Mouse (Mus musculus) adipose tissue, adult 10 weeks (tissue): ENCODE measurements around the gene Usp44. TPM values are rescaled to one million over a fixed set of nuclear protein-coding genes. Genes with fewer than 3 reads are reported as not detected.

Experiments
- polyA plus RNA-seq: library from polyadenylated mRNA; stranded (reverse); fragments of 350-450 nt; fragmentation: Illumina TruSeq; extraction: RNeasy Lipid Tissue Mini Kit (QIAGEN cat#74804); gene quantifications from one replicate; pipeline ENCODE4 v1.2.3, GENCODE M21; 2014; ENCODE audit warnings: low read depth, low replicate concordance

The Usp44 gene
- polyA plus RNA-seq, result 2.2 TPM

DNA sequence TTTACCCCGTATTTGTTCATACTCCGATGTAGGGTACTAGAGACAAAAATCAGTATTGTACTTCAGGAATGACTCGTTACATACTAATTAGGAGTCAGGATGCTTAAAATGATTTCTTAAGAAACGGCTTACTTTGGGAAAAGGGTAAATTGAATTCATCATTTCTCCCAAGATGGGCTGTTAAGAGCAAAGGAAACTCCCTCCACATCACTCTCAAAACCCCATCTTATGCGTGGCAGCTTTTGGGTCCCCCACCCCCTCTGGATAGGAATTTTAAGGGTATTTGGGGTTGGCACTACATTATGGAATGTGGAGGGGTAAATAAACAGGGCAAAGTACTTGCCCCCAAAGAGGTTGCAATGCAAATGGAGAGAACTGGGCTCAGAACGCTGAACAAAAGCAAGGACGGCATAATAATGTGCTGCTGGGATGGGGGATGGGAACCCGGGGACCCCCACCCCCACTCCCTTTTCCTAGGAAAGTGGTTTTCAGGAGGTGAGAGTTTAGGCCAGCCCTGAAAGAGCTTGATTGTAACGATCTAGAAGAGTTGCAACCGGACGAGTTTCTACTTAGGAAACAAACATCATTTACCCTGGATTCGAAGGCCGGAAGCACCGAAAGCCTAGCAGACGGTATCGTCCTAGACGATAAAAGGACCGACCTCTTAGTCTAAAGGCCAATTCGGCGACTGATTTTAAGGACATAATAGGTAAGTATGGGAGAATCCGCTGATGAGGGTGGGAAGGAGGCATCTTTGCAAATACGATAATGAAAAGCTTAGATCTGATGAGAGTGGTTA is at the start of gene Usp44:
TSS of gene Usp44 (plus strand) at position 625 of the 799 bp plus-strand sequence.

DNA sequence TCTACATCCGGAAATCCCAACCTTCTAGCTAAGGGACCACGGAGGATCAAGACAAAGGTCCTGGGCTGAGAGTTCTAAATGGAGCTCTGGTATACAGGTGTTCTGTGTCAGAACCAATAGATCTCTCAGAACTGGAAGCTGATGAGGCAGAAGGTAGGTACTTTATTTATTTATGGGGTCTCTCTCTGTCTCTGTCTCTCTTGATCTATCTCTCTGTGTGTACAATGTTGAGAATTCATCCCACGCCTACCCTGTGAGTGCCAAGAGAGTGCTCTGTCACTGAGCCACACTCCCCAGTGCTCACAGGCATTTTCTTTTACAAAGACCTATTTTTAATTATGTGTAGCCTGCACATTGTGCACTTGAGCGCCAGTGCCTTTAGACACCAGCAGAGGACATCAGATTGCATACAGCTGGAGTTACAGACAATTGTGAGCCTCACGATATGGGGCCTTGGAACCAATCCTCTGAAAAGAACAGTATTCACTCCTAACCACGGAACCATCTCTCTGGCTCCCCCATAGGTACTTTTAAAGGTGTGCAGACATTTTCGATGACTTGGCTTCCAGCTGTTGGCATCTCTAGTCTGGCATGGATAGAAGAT is 65.8 kb downstream of the Usp44 start, which contains the start of gene Metap2:
TSS of gene Metap2 (minus strand) at position 51 of the 604 bp plus-strand sequence.

Other genes starting within 250 kb of the Usp44 start
- gene Snrpf, start 241.8 kb upstream of the Usp44 start, polyA plus RNA-seq, result 41.0 TPM
- 9.5 TPM for gene Ntn4, start 190.9 kb upstream of the Usp44 start, polyA plus RNA-seq
- 165 TPM for gene Metap2, start 65.5 kb downstream of the Usp44 start, polyA plus RNA-seq
- 17.3 TPM for gene Vezt, start 204.3 kb downstream of the Usp44 start, polyA plus RNA-seq
- gene Fgd6, start 204.4 kb downstream of the Usp44 start, polyA plus RNA-seq, result 6.8 TPM